Mouse (Mus musculus): ENCODE results near the gene Ankmy1.

DNA sequence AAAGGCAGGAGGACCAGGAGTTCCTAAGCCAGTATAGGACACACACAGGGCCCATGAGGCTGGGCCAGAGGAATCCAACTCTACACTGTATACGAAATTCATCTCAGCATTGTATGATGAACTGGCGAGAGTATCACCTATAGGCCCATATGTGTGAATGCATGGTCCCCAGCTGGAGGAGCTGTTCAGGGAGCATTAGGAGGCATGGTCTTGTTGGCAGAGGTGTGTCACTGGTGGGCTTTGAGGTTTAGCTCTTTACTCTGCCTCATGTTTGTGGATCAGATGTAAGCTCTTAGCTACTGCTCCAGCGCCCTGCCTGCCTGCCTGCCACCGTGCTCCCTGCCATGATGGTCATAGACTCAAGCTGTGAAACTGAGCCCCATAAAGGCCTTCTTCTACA lies 39.4 kb downstream of the Ankmy1 start:
- TF ChIP-seq POLR2A (IDR thresholded peaks at IDR 0.05; ENCODE audit: borderline replicate concordance, extremely low read depth, insufficient read depth, insufficient read length, poor library complexity, severe bottlenecking) = no peak
- no peak for TF ChIP-seq CTCF (IDR thresholded peaks at IDR 0.05; ENCODE audit: borderline replicate concordance, extremely low read depth, insufficient read depth, insufficient read length)

Measured in brain, embryonic 14.5 days (tissue).